Mouse (Mus musculus): Measurements from ENCODE around the gene Rnf186. TPM values are rescaled to one million over a fixed set of nuclear protein-coding genes. Genes with fewer than 3 reads are reported as not detected.

The Rnf186 gene
- polyA plus RNA-seq, 1 experiment: not detected

- Histone ChIP-seq H3K4me1 (ENCODE audit: control insufficient read depth, insufficient read depth, low read length) (no peaks in the 10 kb centered on the region), H3K4me3 (ENCODE audit: control insufficient read depth, low read depth, low read length) (no peak overlapping the region), H3K36me3 (ENCODE audit: control insufficient read depth, insufficient read depth, low read length) (no peaks in the 10 kb centered on the region), H3K27ac (ENCODE audit: control insufficient read depth, insufficient read depth, low read depth, low read length) (no peak overlapping the region), H3K27me3 (ENCODE audit: control insufficient read depth, insufficient read depth, low read length) (no peaks in the 10 kb centered on the region)
- TF ChIP-seq POLR2A (IDR thresholded peaks at IDR 0.05; ENCODE audit: control insufficient read depth, low read depth, low read length) (no peak), CTCF (IDR thresholded peaks at IDR 0.05; ENCODE audit: control insufficient read depth, insufficient read depth, insufficient replicate concordance, low read depth, low read length) (no peak)
Observed at GRCm38 (mm10) chr4:139011201-139011702, 44.3 kb downstream of the Rnf186 start.

- H3K4me3 ChIP-seq (ENCODE audit: control insufficient read depth, low read depth, low read length): no peak overlapping the region
- no peaks in the 10 kb centered on the region for H3K4me1 ChIP-seq (ENCODE audit: control insufficient read depth, insufficient read depth, low read length)
- H3K27ac ChIP-seq (ENCODE audit: control insufficient read depth, insufficient read depth, low read depth, low read length): no peak overlapping the region
- TF ChIP-seq POLR2A (IDR thresholded peaks at IDR 0.05; ENCODE audit: control insufficient read depth, low read depth, low read length) (no peak), CTCF (IDR thresholded peaks at IDR 0.05; ENCODE audit: control insufficient read depth, insufficient read depth, insufficient replicate concordance, low read depth, low read length) (no peak)
- H3K27me3 ChIP-seq (ENCODE audit: control insufficient read depth, insufficient read depth, low read length): no peaks in the 10 kb centered on the region
- no peaks in the 10 kb centered on the region for H3K36me3 ChIP-seq (ENCODE audit: control insufficient read depth, insufficient read depth, low read length)
Observed at GRCm38 (mm10) chr4:139013281-139013680, 46.4 kb downstream of the Rnf186 start.

GRCm38 (mm10) chr4:139014793-139015192, 47.9 kb downstream of the Rnf186 start:
- Histone ChIP-seq H3K27me3 (ENCODE audit: control insufficient read depth, insufficient read depth, low read length) (no peaks in the 10 kb centered on the region), H3K4me3 (ENCODE audit: control insufficient read depth, low read depth, low read length) (no peak overlapping the region), H3K36me3 (ENCODE audit: control insufficient read depth, insufficient read depth, low read length) (no peaks in the 10 kb centered on the region), H3K4me1 (ENCODE audit: control insufficient read depth, insufficient read depth, low read length) (no peaks in the 10 kb centered on the region), H3K27ac (ENCODE audit: control insufficient read depth, insufficient read depth, low read depth, low read length) (no peak overlapping the region)
- TF ChIP-seq CTCF (IDR thresholded peaks at IDR 0.05; ENCODE audit: control insufficient read depth, insufficient read depth, insufficient replicate concordance, low read depth, low read length) (peak; percentile 83; the same call in 1 of the 2 replicates), POLR2A (IDR thresholded peaks at IDR 0.05; ENCODE audit: control insufficient read depth, low read depth, low read length) (no peak)

Other genes starting within 250 kb of the Rnf186 start
- gene Pla2g2c, start 242.3 kb upstream of the Rnf186 start, polyA plus RNA-seq (2012; rRNA removed): 148 and 161 TPM in 2 replicates
- gene Ubxn10, start 229.9 kb upstream of the Rnf186 start, polyA plus RNA-seq (2012; rRNA removed): 371 and 394 TPM in 2 replicates
- not detected in 2 replicates for gene Pla2g2f, start 209.5 kb upstream of the Rnf186 start, polyA plus RNA-seq (2012; rRNA removed)
- 0.36 and 0.38 TPM in 2 replicates for gene Pla2g2d, start 191.4 kb upstream of the Rnf186 start, polyA plus RNA-seq (2012; rRNA removed)
- 10.3 and 14.3 TPM in 2 replicates for gene Pla2g5, start 103.6 kb upstream of the Rnf186 start, polyA plus RNA-seq (2012; rRNA removed)
- gene Gm13030, start 93.1 kb upstream of the Rnf186 start, polyA plus RNA-seq (2012; rRNA removed): not detected in 2 replicates
- gene Pla2g2e, start 89.2 kb upstream of the Rnf186 start, polyA plus RNA-seq (2012; rRNA removed): 0.19 TPM in 1 of 2 replicates, not detected in the other
- 74.6 and 80.0 TPM in 2 replicates for gene Otud3, start 53.2 kb upstream of the Rnf186 start, polyA plus RNA-seq (2012; rRNA removed)
- gene Tmco4, start 5.8 kb downstream of the Rnf186 start, polyA plus RNA-seq (2012; rRNA removed): 3.3 and 3.4 TPM in 2 replicates
- 0.15 and 0.17 TPM in 2 replicates for gene Htr6, start 108.5 kb downstream of the Rnf186 start, polyA plus RNA-seq (2012; rRNA removed)
- 5.4 and 10.1 TPM in 2 replicates for gene Nbl1, start 125.9 kb downstream of the Rnf186 start, polyA plus RNA-seq (2012; rRNA removed)
- gene Minos1, start 164.0 kb downstream of the Rnf186 start, polyA plus RNA-seq (2012; rRNA removed): 145 and 152 TPM in 2 replicates
- gene Capzb, start 225.8 kb downstream of the Rnf186 start, polyA plus RNA-seq (2012; rRNA removed): 286 and 311 TPM in 2 replicates